Mouse (Mus musculus) midbrain, embryonic 16.5 days (tissue): Measurements from ENCODE around the gene Olfr559. TPM values are rescaled to one million over a fixed set of nuclear protein-coding genes. Genes with fewer than 3 reads are reported as not detected.
A peak's percentile ranks its signal among the peaks of the same experiment; 100 is the strongest.

Source experiments
- ATAC-seq: fragments of 200-750 bp; cut with Nextera tagmentation; 2 replicates; pipeline ENCODE4 v1.8.0; 2017; ENCODE audit warnings: moderate TSS enrichment
- H3K27ac ChIP-seq: fragments of 300-500 bp; sonication (generic); 2 replicates; pipeline ENCODE4 v1.5.1; 2014; ENCODE audit warnings: mild to moderate bottlenecking, low read length, mixed read lengths
- H3K27me3 ChIP-seq: fragments of 300-500 bp; sonication (generic); 2 replicates; pipeline ENCODE4 v1.6.1; 2014; ENCODE audit warnings: low read depth, low read length, mixed read lengths; ENCODE audit not compliant: control insufficient read depth, insufficient read depth
- H3K36me3 ChIP-seq: fragments of 300-500 bp; sonication (generic); 2 replicates; pipeline ENCODE4 v1.6.1; 2014; ENCODE audit warnings: mild to moderate bottlenecking, low read length, moderate library complexity, mixed read lengths; ENCODE audit not compliant: control insufficient read depth, insufficient read depth
- H3K4me1 ChIP-seq: fragments of 300-500 bp; sonication (generic); 2 replicates; pipeline ENCODE4 v1.6.1; 2014; ENCODE audit warnings: mild to moderate bottlenecking, low read length, mixed read lengths; ENCODE audit not compliant: control insufficient read depth, insufficient read depth
- H3K4me2 ChIP-seq: fragments of 300-500 bp; sonication (generic); 2 replicates; pipeline ENCODE4 v1.6.1; 2014; ENCODE audit warnings: mild to moderate bottlenecking, low read length, mixed read lengths
- H3K4me3 ChIP-seq: fragments of 300-500 bp; sonication (generic); 2 replicates; pipeline ENCODE4 v1.5.1; 2014; ENCODE audit warnings: low read depth, mild to moderate bottlenecking, low read length, moderate library complexity, mixed read lengths
- H3K9ac ChIP-seq: fragments of 300-500 bp; sonication (generic); 2 replicates; pipeline ENCODE4 v1.6.1; 2014; ENCODE audit warnings: low read depth, low read length, mixed read lengths
- H3K9me3 ChIP-seq: fragments of 300-500 bp; sonication (generic); replicated peaks from 2 replicates; pipeline ENCODE4 v1.6.1; 2014; ENCODE audit warnings: mild to moderate bottlenecking, low read length, mixed read lengths; ENCODE audit not compliant: control insufficient read depth, poor library complexity, severe bottlenecking
- WGBS: fragments of 180-500 bp; shearing (Covaris S2); extraction: QIAGEN DNeasy Blood & Tissue Kit; methylation state at CpG from one replicate; pipeline ENCODE4 v1.1.7; 2014; 5-methylcytosine and 5-hydroxymethylcytosine counted together
- polyA plus RNA-seq: library from polyadenylated mRNA; unstranded; fragments of >200 nt; fragmentation: Nextera tagmentation; extraction: Ambion mirVana; gene quantifications from 2 replicates; pipeline ENCODE4 v1.2.1, GENCODE M21; 2015

Olfr559 gene
- polyA plus RNA-seq, 1 experiment from 2014 or later = not detected

GRCm38 (mm10) chr7:102695358-102696125 lies 31.7 kb downstream of the Olfr559 start, which contains the start of gene Olfr557:
TSS of gene Olfr557 (plus strand) at chr7:102695910.
- Histone ChIP-seq H3K4me3 (no peak within 1 kb of the TSS), H3K27me3 (no peaks in the 10 kb centered on the region), H3K4me1 (no peaks in the 10 kb centered on the region), H3K9ac (no peak within 1 kb of the TSS), H3K36me3 (no peaks in the 10 kb centered on the region), H3K4me2 (no peak within 1 kb of the TSS), H3K9me3 (no peaks in the 10 kb centered on the region), H3K27ac (no peak within 1 kb of the TSS)
- WGBS = 79% methylated on average over 5 of the region's 5 CpGs
- ATAC-seq = no peak

- Histone ChIP-seq H3K4me3 (peak within 1 kb of the TSS; percentile 49), H3K27me3 (no peaks in the 10 kb centered on the region), H3K27ac (peak within 1 kb of the TSS; percentile 23; the same call in 1 of the 2 replicates), H3K4me2 (peak within 1 kb of the TSS; percentile 64), H3K9me3 (no peaks in the 10 kb centered on the region), H3K36me3 (no peaks in the 10 kb centered on the region), H3K9ac (peak within 1 kb of the TSS; percentile 64), H3K4me1 (no peaks in the 10 kb centered on the region)
- ATAC-seq = peak; percentile 100
- WGBS = under 1% methylated on average over 38 of the region's 40 CpGs
Measured at GRCm38 (mm10) chr7:102686944-102687501, 40.3 kb downstream of the Olfr559 start, which contains the start of gene Trim68. TSS of gene Trim68 (minus strand) at chr7:102687327.

- 100% methylated on average over 1 of the region's 1 CpGs for WGBS
- Histone ChIP-seq H3K27me3 (no peaks in the 10 kb centered on the region), H3K9ac (no peak overlapping the region), H3K4me2 (no peak overlapping the region), H3K9me3 (no peaks in the 10 kb centered on the region), H3K36me3 (no peaks in the 10 kb centered on the region), H3K4me1 (no peaks in the 10 kb centered on the region), H3K4me3 (no peak overlapping the region), H3K27ac (no peak overlapping the region)
- ATAC-seq = no peak
Measured at GRCm38 (mm10) chr7:102681916-102682315, 45.4 kb downstream of the Olfr559 start.

GRCm38 (mm10) chr7:102676225-102676624 lies 51.1 kb downstream of the Olfr559 start:
- Histone ChIP-seq H3K27me3 (no peaks in the 10 kb centered on the region), H3K4me3 (no peak overlapping the region), H3K36me3 (no peaks in the 10 kb centered on the region), H3K27ac (no peak overlapping the region), H3K4me2 (no peak overlapping the region), H3K9me3 (no peaks in the 10 kb centered on the region), H3K4me1 (no peaks in the 10 kb centered on the region), H3K9ac (no peak overlapping the region)
- ATAC-seq = no peak
- 82% methylated on average over 2 of the region's 2 CpGs for WGBS

Other genes starting within 250 kb of the Olfr559 start
- 0.47 and 0.59 TPM in 2 replicates for gene Olfr543, start 245.8 kb downstream of the Olfr559 start, polyA plus RNA-seq
- gene Olfr544, start 239.2 kb downstream of the Olfr559 start, polyA plus RNA-seq = 0.19 and 0.25 TPM in 2 replicates
- gene Olfr545, start 227.9 kb downstream of the Olfr559 start, polyA plus RNA-seq = 0.23 and 0.25 TPM in 2 replicates
- gene Olfr547, start 192.7 kb downstream of the Olfr559 start, polyA plus RNA-seq = not detected in 2 replicates
- gene Olfr548-ps1, start 186.6 kb downstream of the Olfr559 start, polyA plus RNA-seq = not detected in 2 replicates
- gene Olfr549, start 177.6 kb downstream of the Olfr559 start, polyA plus RNA-seq = not detected in 2 replicates
- not detected in 2 replicates for gene Trim21, start 162.0 kb downstream of the Olfr559 start, polyA plus RNA-seq
- gene Olfr550, start 156.0 kb downstream of the Olfr559 start, polyA plus RNA-seq = not detected in 2 replicates
- gene Olfr551, start 135.6 kb downstream of the Olfr559 start, polyA plus RNA-seq = not detected in 2 replicates
- gene Olfr552, start 129.7 kb downstream of the Olfr559 start, polyA plus RNA-seq = not detected in 2 replicates
- not detected in 2 replicates for gene Olfr553, start 109.3 kb downstream of the Olfr559 start, polyA plus RNA-seq
- gene Olfr554, start 89.1 kb downstream of the Olfr559 start, polyA plus RNA-seq = not detected in 2 replicates
- not detected in 2 replicates for gene Olfr555, start 68.7 kb downstream of the Olfr559 start, polyA plus RNA-seq
- not detected in 2 replicates for gene Olfr556, start 62.6 kb downstream of the Olfr559 start, polyA plus RNA-seq
- gene Trim68, start 40.2 kb downstream of the Olfr559 start, polyA plus RNA-seq = 6.4 and 7.3 TPM in 2 replicates
- not detected in 2 replicates for gene Olfr557, start 31.6 kb downstream of the Olfr559 start, polyA plus RNA-seq
- not detected in 2 replicates for gene Olfr558, start 25.3 kb downstream of the Olfr559 start, polyA plus RNA-seq
- gene Olfr33, start 8.4 kb downstream of the Olfr559 start, polyA plus RNA-seq = not detected in 2 replicates
- not detected in 2 replicates for gene Olfr560, start 31.9 kb upstream of the Olfr559 start, polyA plus RNA-seq
- 0.16 TPM in 1 of 2 replicates, not detected in the other for gene Olfr78, start 32.0 kb upstream of the Olfr559 start, polyA plus RNA-seq
- not detected in 2 replicates for gene Olfr561, start 43.7 kb upstream of the Olfr559 start, polyA plus RNA-seq
- not detected in 2 replicates for gene Olfr564, start 76.0 kb upstream of the Olfr559 start, polyA plus RNA-seq
- gene Olfr566, start 131.3 kb upstream of the Olfr559 start, polyA plus RNA-seq = not detected in 2 replicates
- gene Olfr568, start 149.6 kb upstream of the Olfr559 start, polyA plus RNA-seq = not detected in 2 replicates
- gene Olfr569, start 163.4 kb upstream of the Olfr559 start, polyA plus RNA-seq = not detected in 2 replicates
- gene Olfr570, start 167.1 kb upstream of the Olfr559 start, polyA plus RNA-seq = 0.20 TPM in 1 of 2 replicates, not detected in the other
- gene Olfr571, start 190.0 kb upstream of the Olfr559 start, polyA plus RNA-seq = not detected in 2 replicates
- not detected in 2 replicates for gene Olfr572, start 196.9 kb upstream of the Olfr559 start, polyA plus RNA-seq
- gene Olfr573-ps1, start 215.1 kb upstream of the Olfr559 start, polyA plus RNA-seq = not detected in 2 replicates
- gene Olfr574, start 221.0 kb upstream of the Olfr559 start, polyA plus RNA-seq = not detected in 2 replicates
- gene Olfr575, start 231.3 kb upstream of the Olfr559 start, polyA plus RNA-seq = not detected in 2 replicates
- not detected in 2 replicates for gene Olfr576, start 235.2 kb upstream of the Olfr559 start, polyA plus RNA-seq
- gene Olfr577, start 248.5 kb upstream of the Olfr559 start, polyA plus RNA-seq = not detected in 2 replicates